Mouse (Mus musculus) limb, embryonic 12.5 days (tissue): ENCODE results near the gene 1110008P14Rik. TPM values are rescaled to one million over a fixed set of nuclear protein-coding genes. Genes with fewer than 3 reads are reported as not detected.
"Not testable (repeated sequence)": the region's sequence is repeated elsewhere in the genome, so short reads cannot be mapped to it uniquely, and the experiment has no call there.

Experiments
- ATAC-seq: fragments of 200-750 bp; cut with Nextera tagmentation; 2 replicates; pipeline ENCODE4 v1.8.0; 2017; ENCODE audit warnings: low read depth, moderate TSS enrichment; ENCODE audit not compliant: insufficient number of reproducible peaks, insufficient read depth, low FRiP score, low TSS enrichment
- H3K27ac ChIP-seq: fragments of 300-500 bp; sonication (generic); 2 replicates; pipeline ENCODE4 v1.5.1; 2016; ENCODE audit warnings: mild to moderate bottlenecking, moderate library complexity
- H3K27me3 ChIP-seq: fragments of 300-500 bp; sonication (generic); 2 replicates; pipeline ENCODE4 v1.6.1; 2016; ENCODE audit warnings: mild to moderate bottlenecking, moderate library complexity
- H3K36me3 ChIP-seq: fragments of 300-500 bp; sonication (generic); 2 replicates; pipeline ENCODE4 v1.6.1; 2016; ENCODE audit warnings: mild to moderate bottlenecking, moderate library complexity
- H3K4me1 ChIP-seq: fragments of 300-500 bp; sonication (generic); replicated peaks from 2 replicates; pipeline ENCODE4 v1.6.1; 2016
- H3K4me2 ChIP-seq: fragments of 300-500 bp; sonication (generic); 2 replicates; pipeline ENCODE4 v1.6.1; 2016; ENCODE audit warnings: mild to moderate bottlenecking, moderate library complexity
- H3K4me3 ChIP-seq: fragments of 300-500 bp; sonication (generic); replicated peaks from 2 replicates; pipeline ENCODE4 v1.5.1; 2016; ENCODE audit warnings: mild to moderate bottlenecking
- H3K9ac ChIP-seq: fragments of 300-500 bp; sonication (generic); replicated peaks from 2 replicates; pipeline ENCODE4 v1.6.1; 2016; ENCODE audit warnings: mild to moderate bottlenecking, moderate library complexity
- H3K9me3 ChIP-seq: fragments of 300-500 bp; sonication (generic); 2 replicates; pipeline ENCODE4 v1.6.1; 2016; ENCODE audit warnings: mild to moderate bottlenecking, moderate library complexity
- WGBS: fragments of 180-500 bp; shearing (Covaris S2); methylation state at CpG from one replicate; pipeline ENCODE4 v1.1.7; 2016; 5-methylcytosine and 5-hydroxymethylcytosine counted together
- polyA plus RNA-seq: library from polyadenylated mRNA; unstranded; fragments of >200 nt; fragmentation: Nextera tagmentation; extraction: Ambion mirVana; gene quantifications from 2 replicates; pipeline ENCODE4 v1.2.1, GENCODE M21; 2016

Gene 1110008P14Rik
- polyA plus RNA-seq, 1 experiment from 2014 or later, result 44.3 TPM

- peak overlapping the region; percentile 84 for H3K27ac ChIP-seq
- ATAC-seq, result peak; percentile 78
- peaks cover 14% of the 10 kb centered on the region for H3K27me3 ChIP-seq
- no peaks in the 10 kb centered on the region for H3K9me3 ChIP-seq
- WGBS, result under 1% methylated on average over 53 of the region's 53 CpGs
- H3K4me1 ChIP-seq, result peaks cover 25% of the 10 kb centered on the region
- H3K36me3 ChIP-seq, result peaks cover 38% of the 10 kb centered on the region
- peak overlapping the region; percentile 77 for H3K9ac ChIP-seq
- H3K4me2 ChIP-seq, result peak overlapping the region; percentile 81
- H3K4me3 ChIP-seq, result peak overlapping the region; percentile 59
These were observed 18.9 kb downstream of the 1110008P14Rik start for GRCm38 (mm10) chr2:32362817-32363340.

- H3K36me3 ChIP-seq, result peaks cover 32% of the 10 kb centered on the region
- H3K27ac ChIP-seq, ATAC-seq, H3K9me3 ChIP-seq, H3K9ac ChIP-seq: not testable (repeated sequence)
- WGBS, result 50% methylated on average over 5 of the region's 5 CpGs
- peaks cover 25% of the 10 kb centered on the region for H3K4me1 ChIP-seq
- H3K27me3 ChIP-seq, result peaks cover 14% of the 10 kb centered on the region
- peak overlapping the region; percentile 59 for H3K4me3 ChIP-seq
- peak overlapping the region; percentile 81 for H3K4me2 ChIP-seq
These were observed 19.5 kb downstream of the 1110008P14Rik start for GRCm38 (mm10) chr2:32362274-32362673.

- peaks cover 23% of the 10 kb centered on the region for H3K36me3 ChIP-seq
- H3K9ac ChIP-seq, result no peak overlapping the region; the same call in 1 of the 2 replicates
- peak overlapping the region; percentile 38 for H3K4me3 ChIP-seq
- H3K27me3 ChIP-seq, result peaks cover 14% of the 10 kb centered on the region
- H3K4me2 ChIP-seq, result peak overlapping the region; percentile 72
- no peak overlapping the region for H3K27ac ChIP-seq
- WGBS, result 1% methylated on average over 24 of the region's 24 CpGs
- H3K4me1 ChIP-seq, result peaks cover 25% of the 10 kb centered on the region
- ATAC-seq, result peak; percentile 76
- H3K9me3 ChIP-seq, result no peaks in the 10 kb centered on the region
These were observed 20.3 kb downstream of the 1110008P14Rik start for GRCm38 (mm10) chr2:32361437-32361836.

- Histone ChIP-seq H3K9me3 (no peaks in the 10 kb centered on the region), H3K4me3 (peak overlapping the region; percentile 38), H3K36me3 (peaks cover 16% of the 10 kb centered on the region), H3K27ac (no peak overlapping the region), H3K4me2 (peak overlapping the region; percentile 72), H3K4me1 (peaks cover 25% of the 10 kb centered on the region), H3K27me3 (peaks cover 14% of the 10 kb centered on the region), H3K9ac (no peak overlapping the region)
- WGBS, result 4% methylated on average over 14 of the region's 14 CpGs
- ATAC-seq, result no peak
These were observed 21.0 kb downstream of the 1110008P14Rik start for GRCm38 (mm10) chr2:32360741-32361140.

GRCm38 (mm10) chr2:32358381-32358780, 23.4 kb downstream of the 1110008P14Rik start:
- H3K9me3 ChIP-seq, result no peaks in the 10 kb centered on the region
- 68% methylated on average over 10 of the region's 10 CpGs for WGBS

GRCm38 (mm10) chr2:32357710-32358109, 24.0 kb downstream of the 1110008P14Rik start:
- WGBS, result 78% methylated on average over 3 of the region's 3 CpGs

More at GRCm38 (mm10) chr2:32358381-32358780, 23.4 kb downstream of the 1110008P14Rik start:
- Histone ChIP-seq H3K4me3 (no peak overlapping the region), H3K36me3 (no peaks in the 10 kb centered on the region), H3K27me3 (peaks cover 14% of the 10 kb centered on the region), H3K4me2 (no peak overlapping the region), H3K4me1 (peaks cover 21% of the 10 kb centered on the region), H3K9ac (no peak overlapping the region), H3K27ac (no peak overlapping the region)
- no peak for ATAC-seq

GRCm38 (mm10) chr2:32356216-32356615, 25.5 kb downstream of the 1110008P14Rik start:
- Histone ChIP-seq H3K4me2 (no peak overlapping the region), H3K27ac (no peak overlapping the region), H3K36me3 (no peaks in the 10 kb centered on the region), H3K27me3 (peaks cover 6% of the 10 kb centered on the region; the same call in 1 of the 2 replicates), H3K4me3 (no peak overlapping the region), H3K4me1 (peaks cover 24% of the 10 kb centered on the region), H3K9ac (no peak overlapping the region), H3K9me3 (no peaks in the 10 kb centered on the region)
- no peak for ATAC-seq
- WGBS, result 63% methylated on average over 10 of the region's 10 CpGs

More at GRCm38 (mm10) chr2:32357710-32358109, 24.0 kb downstream of the 1110008P14Rik start:
- Histone ChIP-seq H3K9me3 (no peaks in the 10 kb centered on the region), H3K27me3 (peaks cover 14% of the 10 kb centered on the region), H3K4me1 (peaks cover 21% of the 10 kb centered on the region), H3K4me2 (no peak overlapping the region), H3K36me3 (no peaks in the 10 kb centered on the region), H3K4me3 (no peak overlapping the region), H3K9ac (no peak overlapping the region), H3K27ac (no peak overlapping the region)
- no peak for ATAC-seq

- H3K4me1 ChIP-seq, result peaks cover 34% of the 10 kb centered on the region
- no peak overlapping the region for H3K4me2 ChIP-seq
- H3K9ac ChIP-seq, result no peak overlapping the region
- WGBS, result 89% methylated on average over 3 of the region's 3 CpGs
- H3K9me3 ChIP-seq, result no peaks in the 10 kb centered on the region
- H3K4me3 ChIP-seq, result 0 out of 2 replicates have a peak overlapping the region, but pooled peaks have one; percentile 80
- peaks cover 13% of the 10 kb centered on the region for H3K36me3 ChIP-seq
- no peak overlapping the region for H3K27ac ChIP-seq
- H3K27me3 ChIP-seq, result no peaks in the 10 kb centered on the region
- ATAC-seq, result no peak
These were observed 27.3 kb downstream of the 1110008P14Rik start for GRCm38 (mm10) chr2:32354336-32354895.

GRCm38 (mm10) chr2:32353836-32354235, 27.9 kb downstream of the 1110008P14Rik start:
- peaks cover 19% of the 10 kb centered on the region for H3K36me3 ChIP-seq
- WGBS, result 67% methylated on average over 6 of the region's 6 CpGs
- no peak for ATAC-seq
- H3K4me1 ChIP-seq, result peaks cover 34% of the 10 kb centered on the region
- H3K9ac ChIP-seq, result peak overlapping the region; percentile 12; the same call in 1 of the 2 replicates
- no peaks in the 10 kb centered on the region for H3K9me3 ChIP-seq
- no peaks in the 10 kb centered on the region for H3K27me3 ChIP-seq
- peak overlapping the region; percentile 70 for H3K4me2 ChIP-seq
- H3K4me3 ChIP-seq, result peak overlapping the region; percentile 80; the same call in 1 of the 2 replicates
- H3K27ac ChIP-seq, result 0 out of 2 replicates have a peak overlapping the region, but pooled peaks have one; percentile 94

GRCm38 (mm10) chr2:32353007-32353542, 28.7 kb downstream of the 1110008P14Rik start, which contains the start of gene Dnm1:
Dnm1 (minus strand) TSS chr2:32353338.
- under 1% methylated on average over 63 of the region's 63 CpGs for WGBS
- H3K4me1 ChIP-seq, result peaks cover 38% of the 10 kb centered on the region
- 0 out of 2 replicates have a peak, but pooled peaks have one; percentile 48 for ATAC-seq

More at GRCm38 (mm10) chr2:32353007-32353542, 28.7 kb downstream of the 1110008P14Rik start, which contains the start of gene Dnm1:
- peak within 1 kb of the TSS; percentile 70 for H3K4me2 ChIP-seq
- peak within 1 kb of the TSS; percentile 80 for H3K4me3 ChIP-seq
- H3K27me3 ChIP-seq, result no peaks in the 10 kb centered on the region
- H3K9me3 ChIP-seq, result no peaks in the 10 kb centered on the region
- H3K9ac ChIP-seq, result peak within 1 kb of the TSS; percentile 87
- H3K36me3 ChIP-seq, result peaks cover 27% of the 10 kb centered on the region
- peak within 1 kb of the TSS; percentile 94 for H3K27ac ChIP-seq
